Mouse (Mus musculus) lung, embryonic 14.5 days (tissue): ENCODE measurements at regions not wholly inside any gene's neighbourhood (a gene's known extent, or its start where the extent isn't known, plus 50 kb on each side); places are given as distances from the start of the nearest gene placed in this dataset.

ENCODE experiments used
- ATAC-seq: fragments of 200-750 bp; cut with Nextera tagmentation; 2 replicates; pipeline ENCODE4 v1.8.0; 2017; ENCODE audit warnings: mild to moderate bottlenecking, moderate TSS enrichment, moderate library complexity; ENCODE audit not compliant: insufficient read depth
- DNase-seq: peaks from one replicate; pipeline ENCODE4 v3.0.0-alpha.2; 2015
- H3K27ac ChIP-seq: fragments of 300-500 bp; sonication (generic); 2 replicates; pipeline ENCODE4 v1.5.1; 2014; ENCODE audit warnings: low read depth, mild to moderate bottlenecking, moderate library complexity
- H3K27me3 ChIP-seq: fragments of 300-500 bp; sonication (generic); 2 replicates; pipeline ENCODE4 v1.6.1; 2014; ENCODE audit warnings: low read length, control low read depth; ENCODE audit not compliant: insufficient read depth
- H3K36me3 ChIP-seq: fragments of 300-500 bp; sonication (generic); 2 replicates; pipeline ENCODE4 v1.6.1; 2014; ENCODE audit warnings: control low read depth; ENCODE audit not compliant: insufficient read depth
- H3K4me1 ChIP-seq: fragments of 300-500 bp; sonication (generic); 2 replicates; pipeline ENCODE4 v1.6.1; 2014; ENCODE audit warnings: antibody characterized with exemption, control low read depth; ENCODE audit not compliant: insufficient read depth
- H3K4me2 ChIP-seq: fragments of 300-500 bp; sonication (generic); 2 replicates; pipeline ENCODE4 v1.6.1; 2014; ENCODE audit warnings: mild to moderate bottlenecking
- H3K4me3 ChIP-seq: fragments of 300-500 bp; sonication (generic); 2 replicates; pipeline ENCODE4 v1.5.1; 2014; ENCODE audit warnings: low read depth, low read length
- H3K9ac ChIP-seq: fragments of 300-500 bp; sonication (generic); 2 replicates; pipeline ENCODE4 v1.6.1; 2014
- H3K9me3 ChIP-seq: fragments of 300-500 bp; sonication (generic); 2 replicates; pipeline ENCODE4 v1.6.1; 2016; ENCODE audit warnings: low read depth, low read length, control low read depth
- CTCF ChIP-seq: IDR thresholded peaks from 2 replicates; pipeline ENCODE4 v1.5.1; 2016; ENCODE audit warnings: antibody characterized with exemption, low read depth
- WGBS: fragments of 180-500 bp; shearing (Covaris S2); extraction: QIAGEN DNeasy Blood & Tissue Kit; methylation state at CpG from one replicate; pipeline ENCODE4 v1.1.7; 2014; 5-methylcytosine and 5-hydroxymethylcytosine counted together

- Histone ChIP-seq H3K27ac (no peak overlapping the region), H3K36me3 (no peaks in the 10 kb centered on the region), H3K27me3 (no peaks in the 10 kb centered on the region), H3K4me1 (no peaks in the 10 kb centered on the region), H3K9me3 (no peaks in the 10 kb centered on the region), H3K4me3 (no peak overlapping the region), H3K9ac (no peak overlapping the region), H3K4me2 (no peak overlapping the region)
- WGBS: 79% methylated on average over 11 of the region's 11 CpGs
- no peak for TF ChIP-seq CTCF
- ATAC-seq (no peak), DNase-seq (no peak)
These were observed 67.2 kb downstream of the Mtx3 start for GRCm38 (mm10) chr13:92911660-92912284.

DNA sequence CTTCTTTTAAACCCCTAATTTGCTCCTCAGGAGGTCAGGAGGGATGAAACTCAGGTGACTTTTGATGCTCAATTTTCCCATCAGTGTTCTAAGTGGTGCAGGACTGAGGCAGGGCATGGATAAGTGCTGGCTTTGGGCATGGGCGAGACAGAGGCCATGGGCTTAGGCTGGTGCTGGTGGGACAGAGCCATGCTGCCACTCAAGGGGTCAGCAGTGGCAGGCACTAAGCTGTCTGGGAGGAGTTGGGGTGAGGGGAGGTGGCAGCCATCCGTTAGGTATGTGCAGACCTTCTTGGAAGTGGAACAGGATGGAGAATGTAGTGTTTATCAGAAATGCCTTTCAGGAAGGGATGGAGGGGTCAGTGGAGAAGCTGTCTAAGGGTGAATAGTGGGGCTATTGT, 68.1 kb downstream of the Mtx3 start:
- H3K4me1 ChIP-seq: no peaks in the 10 kb centered on the region
- no peak overlapping the region for H3K27ac ChIP-seq
- no peak for TF ChIP-seq CTCF
- no peak overlapping the region for H3K4me2 ChIP-seq
- DNase-seq (no peak), ATAC-seq (no peak)
- no peaks in the 10 kb centered on the region for H3K27me3 ChIP-seq
- no peak overlapping the region for H3K4me3 ChIP-seq
- no peaks in the 10 kb centered on the region for H3K9me3 ChIP-seq
- no peaks in the 10 kb centered on the region for H3K36me3 ChIP-seq
- H3K9ac ChIP-seq: no peak overlapping the region
- 45% methylated on average over 2 of the region's 2 CpGs for WGBS

GRCm38 (mm10) chr13:92914631-92915030, 70.1 kb downstream of the Mtx3 start:
- H3K36me3 ChIP-seq: no peaks in the 10 kb centered on the region
- ATAC-seq: no peak

GRCm38 (mm10) chr13:92915221-92915839, 70.8 kb downstream of the Mtx3 start:
- Histone ChIP-seq H3K9ac (no peak overlapping the region), H3K4me2 (no peak overlapping the region)
- 76% methylated on average over 2 of the region's 2 CpGs for WGBS

More at GRCm38 (mm10) chr13:92914631-92915030, 70.1 kb downstream of the Mtx3 start:
- no peak overlapping the region for H3K4me2 ChIP-seq
- no peaks in the 10 kb centered on the region for H3K9me3 ChIP-seq
- 77% methylated on average over 3 of the region's 3 CpGs for WGBS
- no peaks in the 10 kb centered on the region for H3K4me1 ChIP-seq
- no peak overlapping the region for H3K4me3 ChIP-seq
- no peak for TF ChIP-seq CTCF
- no peak overlapping the region for H3K9ac ChIP-seq
- H3K27me3 ChIP-seq: no peaks in the 10 kb centered on the region
- no peak overlapping the region for H3K27ac ChIP-seq
- DNase-seq: no peak

GRCm38 (mm10) chr13:92915948-92916710, 71.6 kb downstream of the Mtx3 start:
- 87% methylated on average over 5 of the region's 5 CpGs for WGBS
- no peak for TF ChIP-seq CTCF

More at GRCm38 (mm10) chr13:92915221-92915839, 70.8 kb downstream of the Mtx3 start:
- no peak for TF ChIP-seq CTCF
- no peak for ATAC-seq
- H3K9me3 ChIP-seq: no peaks in the 10 kb centered on the region
- H3K27me3 ChIP-seq: no peaks in the 10 kb centered on the region
- H3K4me1 ChIP-seq: no peaks in the 10 kb centered on the region
- no peak for DNase-seq
- no peaks in the 10 kb centered on the region for H3K36me3 ChIP-seq
- no peak overlapping the region for H3K4me3 ChIP-seq
- no peak overlapping the region for H3K27ac ChIP-seq

DNA sequence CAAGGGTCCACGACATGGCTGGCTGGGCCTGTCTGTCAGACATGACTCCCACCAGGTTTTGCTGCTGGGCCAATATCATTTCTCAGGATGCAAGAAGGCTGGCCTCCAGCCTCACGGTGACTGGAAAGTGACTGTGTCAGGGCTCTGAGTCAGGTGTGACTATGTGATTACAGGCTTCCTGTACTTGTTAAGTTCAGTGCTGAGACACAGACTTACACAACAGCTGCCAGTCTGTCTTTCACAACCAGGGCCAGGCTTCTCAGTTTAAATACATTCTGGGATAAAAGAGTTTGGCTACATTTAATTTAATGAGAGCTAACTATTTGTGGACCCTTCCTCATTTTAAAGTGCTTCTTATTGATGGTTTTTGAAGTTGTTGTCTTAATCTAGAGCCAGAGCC, 75.3 kb downstream of the Mtx3 start:
- H3K27me3 ChIP-seq: no peaks in the 10 kb centered on the region
- ATAC-seq (no peak), DNase-seq (no peak)
- no peaks in the 10 kb centered on the region for H3K36me3 ChIP-seq
- no peak for TF ChIP-seq CTCF
- no peaks in the 10 kb centered on the region for H3K9me3 ChIP-seq
- H3K9ac ChIP-seq: no peak overlapping the region
- no peak overlapping the region for H3K27ac ChIP-seq
- no peak overlapping the region for H3K4me3 ChIP-seq
- 70% methylated on average over 2 of the region's 2 CpGs for WGBS
- H3K4me1 ChIP-seq: no peaks in the 10 kb centered on the region
- H3K4me2 ChIP-seq: no peak overlapping the region

More at GRCm38 (mm10) chr13:92915948-92916710, 71.6 kb downstream of the Mtx3 start:
- Histone ChIP-seq H3K9me3 (no peaks in the 10 kb centered on the region), H3K4me3 (no peak overlapping the region), H3K4me1 (no peaks in the 10 kb centered on the region), H3K27ac (no peak overlapping the region), H3K27me3 (no peaks in the 10 kb centered on the region), H3K36me3 (no peaks in the 10 kb centered on the region), H3K9ac (no peak overlapping the region), H3K4me2 (no peak overlapping the region)
- DNase-seq: no peak
- ATAC-seq: no peak

GRCm38 (mm10) chr13:92921936-92922335, 77.4 kb downstream of the Mtx3 start:
- 92% methylated on average over 3 of the region's 3 CpGs for WGBS
- no peak for ATAC-seq
- H3K4me3 ChIP-seq: no peak overlapping the region
- no peak overlapping the region for H3K9ac ChIP-seq
- H3K4me2 ChIP-seq: no peak overlapping the region
- no peak for DNase-seq
- H3K27me3 ChIP-seq: no peaks in the 10 kb centered on the region
- no peak overlapping the region for H3K27ac ChIP-seq
- H3K36me3 ChIP-seq: no peaks in the 10 kb centered on the region
- H3K9me3 ChIP-seq: no peaks in the 10 kb centered on the region
- no peak for TF ChIP-seq CTCF
- H3K4me1 ChIP-seq: no peaks in the 10 kb centered on the region
